Mouse (Mus musculus) heart, adult 11 months (tissue): ENCODE data around the gene Usp15.

Experiments used
- DNase-seq: peaks from one replicate; pipeline ENCODE4 v3.0.0; 2022

Usp15 gene

DNA sequence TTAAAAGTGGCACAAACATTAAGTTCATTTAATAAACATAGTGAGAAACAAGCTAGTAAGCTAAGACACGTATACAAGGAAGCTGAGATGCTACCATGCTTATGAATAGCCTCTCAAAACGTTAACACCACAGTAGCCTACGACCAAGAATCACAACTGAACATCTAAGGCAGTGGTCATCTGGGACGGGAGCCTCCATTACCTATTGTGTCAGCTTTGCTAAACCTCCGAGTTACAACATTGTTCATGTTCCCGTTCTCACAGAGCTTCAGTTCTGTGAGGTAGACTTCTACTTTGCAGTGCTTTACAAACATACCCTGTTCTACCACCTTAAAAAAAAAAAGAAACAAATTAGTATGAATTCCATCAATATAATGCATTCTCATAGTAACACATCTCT is 25.9 kb downstream of the Usp15 start:
- DNase-seq: peak; percentile 65

DNA sequence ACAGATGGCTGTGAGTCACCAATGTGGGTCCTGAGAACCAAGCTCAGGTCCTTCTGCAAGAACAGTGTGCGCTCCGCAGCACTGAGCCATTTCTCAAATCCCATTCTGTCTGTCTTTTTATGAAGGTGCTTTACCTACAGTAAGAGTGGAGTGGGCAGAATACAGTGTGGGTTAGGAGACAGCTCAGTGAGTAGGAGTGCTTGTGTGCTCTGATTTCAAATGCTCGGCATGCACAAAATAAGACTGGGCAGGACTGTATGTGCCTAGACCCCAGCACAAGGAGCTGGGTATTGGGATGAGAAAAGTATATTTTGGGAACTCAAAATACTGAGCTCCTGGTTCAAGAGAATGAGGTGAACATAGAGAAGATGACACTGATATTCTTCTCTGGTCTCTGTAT is 31.3 kb downstream of the Usp15 start:
- DNase-seq: peak; percentile 57

DNA sequence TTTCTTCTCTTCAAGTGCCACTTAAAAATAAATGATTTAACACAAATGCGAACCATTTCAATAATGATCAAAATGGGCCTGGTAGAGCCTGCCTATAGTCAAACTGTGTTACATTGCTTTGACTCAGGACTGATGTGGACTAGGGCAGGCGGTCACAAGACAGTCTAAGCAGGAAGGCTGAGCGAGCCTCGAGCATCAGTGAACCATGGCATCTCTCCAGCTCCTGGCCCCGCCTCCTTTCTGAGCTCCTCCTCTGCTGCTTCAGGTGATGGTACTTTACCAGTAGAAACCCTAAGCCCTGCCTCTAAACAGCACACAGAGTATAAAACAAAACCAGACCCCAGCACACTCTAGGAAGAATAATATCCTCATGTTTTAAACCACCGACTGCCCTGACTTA is 36.3 kb downstream of the Usp15 start:
- DNase-seq: no peak

DNA sequence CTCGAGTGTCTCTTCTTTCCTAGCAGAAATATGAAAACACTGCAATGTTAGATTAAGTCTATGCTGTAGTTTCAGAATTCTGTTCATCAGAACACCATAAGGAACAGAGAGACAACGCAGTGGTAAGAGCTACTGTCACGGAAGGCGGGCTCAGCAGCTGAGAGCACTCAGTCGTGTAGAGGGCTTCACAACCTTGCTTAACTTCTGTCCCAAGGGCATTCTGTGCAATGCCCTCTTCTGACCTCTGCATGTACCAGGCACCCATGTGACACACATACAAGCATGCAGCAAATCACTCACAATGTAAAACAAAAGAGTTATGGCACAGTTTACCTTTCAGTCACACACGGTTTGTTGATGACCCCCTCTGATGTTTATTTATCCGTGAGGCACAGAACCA is 37.5 kb downstream of the Usp15 start:
- DNase-seq: peak; percentile 84

DNA sequence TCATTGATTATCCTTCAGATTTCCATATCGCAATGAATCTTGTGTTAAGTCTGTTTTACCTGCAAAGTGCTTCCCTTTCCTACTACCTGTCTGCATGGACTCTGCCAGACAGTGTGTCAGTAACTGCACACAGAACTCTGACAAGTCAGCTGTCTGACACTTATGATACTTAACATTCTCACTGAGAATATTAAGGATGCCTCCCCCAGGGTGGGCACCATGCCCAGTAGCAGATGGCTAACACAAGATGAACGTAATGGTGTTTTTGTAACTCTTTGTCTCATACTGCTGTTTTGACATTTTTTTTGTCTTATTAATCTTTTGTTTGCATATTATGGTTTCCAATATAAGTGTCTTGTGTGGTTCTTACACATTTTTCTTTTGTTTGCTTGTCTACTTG is 40.4 kb downstream of the Usp15 start:
- DNase-seq: no peak

DNA sequence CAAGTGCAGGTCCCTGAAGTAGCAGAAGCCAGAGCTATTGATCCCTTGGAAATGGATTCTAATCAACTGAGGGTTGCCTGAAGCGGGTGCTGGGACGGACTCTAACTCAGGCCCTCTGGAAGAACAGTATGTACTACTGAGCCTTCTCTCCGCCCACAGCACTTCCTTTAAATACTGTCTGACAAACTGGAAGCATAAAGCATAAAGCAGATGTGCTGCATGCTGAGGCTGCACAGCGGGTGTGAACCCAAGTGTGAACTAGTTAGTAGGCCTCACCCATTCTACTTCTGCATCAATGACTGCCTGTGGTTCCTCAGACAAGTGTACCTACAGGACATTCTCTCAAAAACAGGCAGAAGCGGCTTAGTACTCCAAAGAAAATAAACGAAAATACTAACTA is 41.0 kb downstream of the Usp15 start:
- DNase-seq: no peak

DNA sequence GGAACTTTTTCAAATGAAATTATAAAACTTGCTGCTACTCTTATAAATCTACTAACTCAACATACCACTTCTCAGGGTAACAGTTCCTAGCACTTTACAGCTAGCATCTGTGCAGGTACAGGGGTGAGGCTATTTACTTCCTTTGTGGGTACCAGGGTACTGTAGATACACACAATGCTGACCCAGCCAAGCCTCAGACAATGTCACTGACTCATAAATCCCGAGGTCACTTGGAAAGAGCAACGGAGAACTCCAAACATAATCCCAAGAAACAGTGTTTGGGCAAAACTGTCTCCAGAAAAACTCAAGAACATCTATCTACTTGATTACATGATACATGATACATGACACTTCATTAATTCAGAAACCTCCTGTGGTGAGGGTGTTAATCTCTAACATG is 43.5 kb downstream of the Usp15 start:
- no peak for DNase-seq

DNA sequence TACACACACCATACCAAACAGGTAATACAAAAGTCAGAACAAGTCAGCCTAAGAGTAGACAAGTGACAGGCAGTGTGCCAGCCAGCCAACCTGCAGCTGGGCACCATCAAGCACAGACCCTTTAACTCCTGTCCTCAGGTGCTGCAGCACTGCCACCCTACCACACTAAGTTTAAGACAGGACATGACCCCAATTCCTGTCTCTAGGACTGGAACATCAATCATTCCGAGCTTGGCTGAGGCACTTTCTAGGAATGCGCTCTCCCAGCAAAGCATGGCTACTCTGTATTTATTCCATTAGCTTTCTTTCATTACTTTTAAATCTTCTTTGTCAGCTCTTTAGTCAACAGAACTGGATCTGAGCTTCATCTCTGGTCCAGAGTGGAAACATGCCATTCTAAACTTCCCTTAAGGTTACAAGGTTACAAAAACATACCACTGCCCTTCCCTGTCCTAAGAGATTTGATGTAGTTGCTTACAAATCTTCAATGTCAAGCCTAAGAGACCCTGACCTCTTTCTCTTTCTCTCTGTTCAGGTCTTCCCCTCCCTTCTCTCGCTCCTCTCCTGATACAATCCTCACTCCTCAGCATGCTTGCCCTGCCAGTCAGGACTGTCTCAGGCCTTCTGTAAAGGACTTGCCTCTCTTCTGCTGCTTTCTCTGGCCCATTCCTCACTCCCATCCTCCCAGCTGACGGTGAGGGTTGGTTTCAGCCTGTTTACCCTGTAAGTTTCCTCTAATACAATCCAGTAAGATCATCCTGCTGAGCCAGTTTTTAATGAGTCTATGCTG is 48.6 kb downstream of the Usp15 start:
- peak; percentile 40 for DNase-seq

DNA sequence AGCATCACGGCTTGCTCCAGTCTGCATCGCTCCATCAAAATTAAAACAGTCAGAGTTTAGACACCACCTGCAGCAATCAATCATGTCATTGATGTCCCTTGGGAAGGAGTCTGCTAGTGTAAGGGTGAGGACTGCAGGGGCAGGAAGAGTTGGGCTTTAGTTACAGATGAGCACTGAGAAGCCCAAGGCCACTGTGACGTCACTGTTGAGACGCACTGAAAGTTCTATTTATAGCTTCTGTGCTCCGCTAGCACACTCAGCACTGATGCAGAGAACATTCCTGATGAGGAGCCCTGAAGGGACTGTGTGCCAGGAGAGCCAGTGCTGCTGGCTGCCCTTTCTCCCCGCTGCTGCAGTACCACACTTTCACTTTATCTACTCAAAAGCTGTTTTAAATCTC is 49.6 kb downstream of the Usp15 start:
- DNase-seq: peak; percentile 95

DNA sequence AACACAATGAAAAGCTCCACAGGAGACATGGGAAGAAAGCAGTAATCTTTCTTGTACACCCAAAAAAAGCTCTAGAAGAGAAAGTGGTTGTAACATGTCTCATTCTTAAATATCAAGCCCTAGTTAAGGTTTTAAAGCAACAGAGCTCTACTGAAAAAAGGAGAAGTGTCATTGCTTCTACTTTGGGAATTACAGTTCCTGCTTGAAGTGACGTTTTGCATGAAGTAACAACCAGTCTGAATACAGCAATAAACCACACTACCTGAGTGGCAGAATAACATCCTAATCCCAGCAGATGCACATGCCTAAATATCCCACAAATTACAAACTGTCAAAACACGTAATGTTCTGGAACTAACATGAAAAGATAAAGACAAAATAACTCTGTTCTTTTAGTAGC is 50.4 kb downstream of the Usp15 start:
- no peak for DNase-seq

DNA sequence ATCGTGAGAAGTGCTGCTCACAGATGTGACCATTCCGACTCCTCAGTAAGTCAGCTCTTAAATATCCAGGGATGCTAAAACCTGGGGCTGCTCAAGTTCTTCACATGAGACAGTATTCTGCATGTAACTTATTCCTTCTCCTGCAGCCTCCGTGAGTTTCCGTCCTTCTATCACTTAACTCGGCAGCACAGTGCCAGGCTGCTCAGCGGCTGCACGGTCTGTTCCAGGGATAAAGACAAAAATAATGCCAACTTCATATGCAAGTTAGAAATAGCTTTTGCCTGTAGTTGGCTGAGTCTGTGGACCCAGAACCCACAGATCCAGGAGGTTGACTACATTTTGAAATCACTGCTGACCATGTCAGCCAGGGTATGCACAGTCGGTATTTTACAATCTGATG is 52.5 kb downstream of the Usp15 start:
- DNase-seq: peak; percentile 90

DNA sequence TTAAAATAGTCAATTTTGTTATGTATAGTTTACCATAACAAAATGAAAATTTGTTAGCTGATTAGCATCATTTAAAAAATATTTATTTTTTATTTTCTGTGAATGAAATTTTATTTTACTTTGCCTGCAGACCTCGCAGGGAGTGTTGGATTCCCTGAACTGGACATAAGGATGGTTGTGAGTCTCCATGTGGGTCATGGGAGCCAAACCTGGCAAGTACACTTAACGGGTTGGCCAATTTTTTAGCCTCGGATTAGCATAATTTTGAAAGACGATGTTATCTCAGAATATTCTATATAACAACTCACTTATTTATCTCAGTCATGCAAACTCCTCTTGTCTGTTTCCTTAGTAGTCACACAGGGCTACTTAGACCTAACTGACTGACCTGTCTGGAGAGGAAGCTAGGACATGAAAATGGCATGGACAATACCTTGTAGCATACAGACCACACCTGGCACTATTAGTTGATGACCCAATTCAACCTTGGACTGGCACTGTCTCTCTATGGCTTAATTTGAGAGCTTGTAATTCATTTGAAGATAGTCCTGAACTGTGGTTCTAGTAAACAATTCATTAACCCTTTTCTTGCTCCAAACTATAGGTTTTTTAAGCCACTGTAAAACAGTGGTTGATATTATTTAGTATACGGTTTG is 54.3 kb downstream of the Usp15 start:
- DNase-seq: no peak

DNA sequence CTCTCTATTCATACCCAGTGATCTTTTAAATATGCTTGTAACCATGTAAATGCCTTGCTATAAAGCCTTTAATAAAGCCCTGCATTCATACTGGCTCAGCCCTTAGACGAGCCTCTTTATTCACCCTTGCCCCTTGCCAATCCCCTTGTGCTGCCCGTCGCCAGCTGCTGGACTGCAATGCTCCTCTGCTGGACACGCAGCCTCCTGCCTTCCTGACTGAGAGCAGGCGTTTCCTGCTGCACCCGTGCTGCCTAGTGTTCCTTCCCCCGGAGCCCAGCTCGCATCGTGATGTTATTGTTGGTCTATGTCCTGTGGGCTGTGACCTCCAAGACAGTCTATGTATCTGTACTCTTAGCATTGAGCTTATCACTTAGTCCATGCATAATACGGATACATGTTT is 61.0 kb downstream of the Usp15 start:
- peak; percentile 73 for DNase-seq

DNA sequence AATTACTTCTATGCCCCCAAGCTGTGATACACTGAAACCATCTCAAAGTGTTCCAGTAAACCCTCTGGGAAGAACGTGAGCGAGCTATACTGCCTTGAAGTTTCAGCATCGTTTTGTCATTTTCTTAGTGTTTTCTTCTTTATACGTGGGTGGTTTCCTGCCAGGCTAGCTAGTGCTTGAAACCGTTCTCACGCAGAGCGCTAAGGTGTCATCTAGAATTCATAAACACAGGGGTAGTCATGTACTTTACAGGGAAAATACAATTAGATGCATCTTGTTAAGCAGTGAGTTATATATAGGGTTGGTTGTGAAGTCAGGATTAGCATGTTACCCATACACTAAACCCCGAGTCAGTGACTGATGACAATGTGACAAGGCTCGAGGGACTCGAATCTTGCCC is 65.3 kb downstream of the Usp15 start:
- DNase-seq: peak; percentile 45

DNA sequence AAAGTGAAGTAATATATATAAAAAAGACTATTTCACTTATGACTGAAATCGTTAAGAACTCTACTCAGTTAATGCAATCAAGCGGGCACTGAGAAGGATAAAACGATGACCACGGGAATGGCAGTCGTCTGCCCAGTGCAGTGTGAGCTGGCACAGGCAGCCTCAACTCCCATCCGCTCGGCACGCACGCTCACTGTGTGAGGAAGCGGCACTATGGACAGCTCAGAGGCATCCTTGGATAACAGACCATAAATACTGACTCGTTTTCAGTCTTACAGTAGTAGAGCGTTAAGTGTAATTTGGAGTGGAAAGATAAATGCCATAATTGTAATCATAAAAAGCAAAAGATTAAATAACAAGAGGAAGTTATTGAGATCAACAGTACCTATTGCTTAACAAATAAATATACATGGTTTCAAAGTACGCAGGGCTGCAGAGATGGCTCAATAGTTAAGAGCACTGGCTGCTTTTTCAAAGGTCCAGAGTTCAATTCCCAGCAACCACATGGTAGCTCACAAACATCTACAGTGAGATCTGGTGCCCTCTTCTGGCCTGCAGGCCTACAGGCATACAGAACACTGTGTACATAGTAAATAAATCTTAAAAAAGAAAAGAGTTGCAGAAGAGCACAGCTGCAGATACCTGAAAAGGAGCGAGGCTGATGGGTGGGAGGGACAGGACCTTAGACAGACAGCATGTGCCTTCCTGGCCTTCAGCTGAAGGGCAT is 76.0 kb downstream of the Usp15 start:
- DNase-seq: peak; percentile 55

DNA sequence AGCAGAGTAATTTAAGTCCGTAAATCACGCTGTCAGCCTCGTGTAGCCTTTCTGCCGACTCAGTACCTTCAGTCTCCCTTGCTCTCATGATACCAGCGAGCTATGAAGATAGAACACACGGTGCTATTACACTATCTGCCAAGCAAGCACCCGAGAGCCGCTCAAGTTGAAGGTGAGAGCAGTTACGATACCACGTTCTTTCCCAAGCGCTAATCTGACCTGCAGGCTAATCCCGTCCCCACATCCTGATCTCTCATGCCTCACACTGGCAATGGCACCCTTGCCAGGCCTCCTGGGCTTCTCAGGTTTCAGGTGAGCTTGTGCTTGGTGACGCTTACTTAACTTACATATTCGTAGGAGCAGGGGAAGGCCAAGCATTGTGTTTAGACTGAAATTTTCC is 79.9 kb downstream of the Usp15 start:
- peak; percentile 91 for DNase-seq

DNA sequence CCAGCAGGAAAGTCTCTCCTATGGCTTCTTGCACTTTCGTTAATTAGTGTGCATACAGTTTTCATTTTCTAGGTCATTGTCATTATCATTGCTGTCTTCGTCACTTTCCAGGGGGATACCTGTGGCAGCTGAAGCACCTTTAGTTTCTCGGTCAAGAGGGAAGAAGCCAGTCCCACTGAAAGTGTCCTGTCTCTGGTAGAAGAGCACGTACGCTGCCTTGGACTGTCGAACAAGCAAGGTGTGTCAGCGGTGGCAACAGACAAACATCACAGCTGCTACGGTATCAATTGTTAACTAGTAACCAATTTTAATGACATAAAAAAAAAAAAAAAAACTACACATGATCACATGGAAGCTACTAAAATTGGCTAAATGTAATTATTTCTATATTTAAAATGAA is 83.3 kb downstream of the Usp15 start:
- peak; percentile 81 for DNase-seq

DNA sequence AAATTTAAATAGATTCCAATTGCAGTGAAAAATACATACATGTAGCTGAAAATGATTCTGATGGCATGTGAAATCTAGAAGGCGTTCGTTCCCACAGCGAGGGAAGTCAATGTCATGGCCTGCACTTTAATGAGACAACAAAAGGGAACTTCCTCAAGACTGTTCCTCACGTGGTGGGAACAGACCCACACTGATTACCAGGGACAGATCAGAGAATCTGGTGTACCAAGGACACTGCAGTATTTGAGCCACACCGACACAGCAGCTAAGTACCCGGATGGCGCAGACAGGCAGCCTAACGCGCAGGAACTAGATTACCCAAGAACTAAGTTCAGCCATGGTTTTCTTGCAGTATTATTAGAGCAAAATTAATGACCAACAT is 84.0 kb downstream of the Usp15 start:
- peak; percentile 68 for DNase-seq

DNA sequence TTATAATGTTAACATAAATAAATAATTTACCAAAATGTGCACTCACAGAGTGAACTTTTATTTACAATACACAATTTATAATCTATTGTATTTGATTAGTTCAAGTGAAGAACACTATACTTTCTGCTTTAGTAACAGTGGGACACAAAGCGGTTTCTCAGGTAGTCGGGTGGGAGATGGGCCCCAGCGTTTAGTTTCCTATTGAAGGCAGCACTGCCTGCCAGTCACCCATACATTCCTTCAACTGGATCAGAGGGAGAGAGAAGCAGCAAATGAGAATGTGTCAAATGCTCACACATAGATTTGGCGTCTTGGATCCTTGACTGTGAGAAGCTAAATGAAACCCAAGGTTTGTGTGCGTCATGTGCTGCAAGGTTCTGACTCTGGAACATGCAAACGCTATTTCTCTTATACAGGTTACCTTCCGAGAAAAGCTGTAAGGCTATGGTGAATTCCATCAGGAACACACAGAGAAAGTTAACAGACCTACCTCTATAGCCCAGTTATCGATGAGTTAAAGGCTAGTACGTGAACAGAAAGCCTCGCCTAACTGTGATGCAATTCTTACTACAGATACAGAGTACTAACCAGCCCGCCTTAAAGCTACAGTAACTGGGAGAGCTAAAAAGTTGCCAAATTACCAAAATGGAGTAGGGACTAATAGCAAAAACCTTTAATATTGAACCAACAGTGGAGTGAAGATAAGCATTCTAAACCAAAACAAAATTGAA is 84.6 kb downstream of the Usp15 start:
- DNase-seq: peak; percentile 61

DNA sequence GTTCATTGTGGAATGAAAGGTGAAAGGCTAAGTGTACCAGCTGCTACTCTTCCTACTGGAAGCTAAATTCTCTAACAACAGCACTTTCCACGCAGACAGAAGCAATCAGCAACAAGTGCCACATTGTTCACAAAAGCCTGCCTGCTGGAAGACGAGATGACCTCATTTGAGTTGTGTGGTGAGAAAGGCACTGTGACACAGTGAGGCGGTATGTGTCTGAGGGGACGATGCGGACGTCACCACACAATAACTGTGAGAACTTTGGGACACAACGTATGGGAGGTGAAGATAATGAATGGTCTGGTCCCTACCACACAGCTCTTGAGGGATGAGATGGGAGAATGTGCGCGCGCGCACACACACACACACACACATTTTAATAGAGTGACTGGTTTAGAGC is 86.2 kb downstream of the Usp15 start:
- DNase-seq: peak; percentile 67

DNA sequence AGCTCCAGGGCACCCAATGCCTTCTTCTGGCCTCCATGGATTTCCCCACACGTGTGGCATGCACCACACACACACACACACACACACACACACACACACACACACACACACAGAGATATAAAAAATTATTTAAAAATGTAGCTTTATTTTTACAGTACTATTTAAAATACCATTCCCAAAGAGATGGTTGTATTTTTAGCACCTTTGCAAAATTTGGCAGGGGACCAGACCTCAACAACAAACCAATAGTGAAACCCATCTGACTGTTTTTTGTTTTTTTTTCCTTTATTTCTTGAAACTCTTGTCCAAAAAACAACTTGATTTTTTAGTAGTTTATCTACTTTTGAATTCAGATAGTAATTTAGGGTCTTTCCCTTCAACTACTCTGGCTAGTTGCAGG is 88.3 kb downstream of the Usp15 start:
- peak; percentile 25 for DNase-seq

DNA sequence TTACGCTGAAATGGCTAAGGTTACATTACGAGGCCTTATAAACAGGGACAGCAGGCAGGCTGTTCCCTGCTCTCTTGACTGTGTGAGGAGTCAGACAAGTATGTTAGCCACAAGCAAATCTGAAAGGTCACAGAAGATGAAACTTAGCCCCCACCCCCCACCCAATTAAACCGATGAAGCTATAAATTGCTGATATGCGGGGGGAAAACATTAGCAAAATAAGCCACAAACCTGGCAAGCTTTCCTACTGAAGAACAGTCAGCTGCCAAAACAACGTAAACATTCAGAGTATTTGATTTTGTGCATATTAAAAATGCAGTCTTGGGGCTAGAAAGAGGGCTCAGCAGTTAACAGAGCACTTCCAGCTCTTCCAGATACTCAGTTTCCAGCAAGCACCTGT is 88.7 kb downstream of the Usp15 start:
- no peak for DNase-seq

DNA sequence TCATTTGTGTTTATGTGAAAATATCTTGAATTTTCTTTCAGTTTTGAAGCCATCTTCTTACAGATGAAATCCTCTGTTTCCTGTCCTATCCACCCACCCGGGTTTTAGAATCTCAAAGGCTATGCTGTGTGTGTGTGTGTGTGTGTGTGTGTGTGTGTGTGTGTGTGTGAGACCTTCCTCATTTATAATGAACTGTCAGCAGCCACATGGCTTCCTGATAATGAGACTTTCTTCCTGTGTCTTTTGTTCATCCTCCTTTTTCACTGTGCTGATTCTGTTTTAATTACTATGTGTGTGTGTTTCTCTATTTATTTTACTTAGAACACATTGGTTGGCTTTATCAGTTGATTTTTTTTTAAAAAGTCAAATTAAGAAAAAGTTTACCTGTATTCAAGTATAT is 95.5 kb downstream of the Usp15 start:
- DNase-seq: peak; percentile 43
